Mouse (Mus musculus): ENCODE measurements around the gene Fcna. TPM values are rescaled to one million over a fixed set of nuclear protein-coding genes. Genes with fewer than 3 reads are reported as not detected.

Gene Fcna
- 1.3 and 1.6 TPM in 2 replicates for polyA plus RNA-seq (2014; fragmentation: Nextera tagmentation; extraction: Ambion mirVana)

DNA sequence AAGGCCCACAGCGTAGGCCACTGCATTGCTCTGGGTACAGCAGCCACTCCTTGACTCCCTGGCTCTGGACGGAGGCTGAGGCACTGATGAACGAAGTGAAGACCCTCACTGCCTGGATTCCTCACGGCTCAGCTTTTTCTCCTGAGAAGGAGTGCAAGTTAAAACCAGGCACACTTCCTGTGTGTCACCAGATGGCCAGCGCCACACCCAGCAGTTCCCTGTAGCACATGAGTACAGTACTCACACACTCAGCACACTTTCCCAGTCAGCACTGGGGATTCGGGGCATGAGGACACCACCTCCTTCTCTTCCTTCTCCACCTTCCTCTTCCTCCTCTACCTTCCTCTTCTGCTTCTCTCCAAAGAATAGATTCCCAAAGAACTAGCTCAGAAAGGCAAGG is at the start of gene Fcna:
Fcna (minus strand) TSS at position 220 of the 400 bp plus-strand sequence.
- H3K27me3 ChIP-seq (ENCODE audit: control insufficient read depth, insufficient read depth, low read length) = no peaks in the 10 kb centered on the region
- no peak within 1 kb of the TSS for H3K27ac ChIP-seq (ENCODE audit: low read depth, low read length)
- no peaks in the 10 kb centered on the region for H3K9me3 ChIP-seq (ENCODE audit: control insufficient read depth, low read length)
- no peaks in the 10 kb centered on the region for H3K4me1 ChIP-seq (ENCODE audit: control insufficient read depth, insufficient read depth, low read length)
- no peaks in the 10 kb centered on the region for H3K36me3 ChIP-seq (ENCODE audit: control insufficient read depth, insufficient read depth, low read length)
- H3K4me3 ChIP-seq (ENCODE audit: low read depth, low read length) = no peak within 1 kb of the TSS
- 83% methylated on average over 6 of the region's 6 CpGs for WGBS
- H3K4me2 ChIP-seq = no peak within 1 kb of the TSS
- DNase-seq (ENCODE audit: low spot score, missing footprints) = no peak
- H3K9ac ChIP-seq (ENCODE audit: low read length) = no peak within 1 kb of the TSS
- no peak for ATAC-seq (ENCODE audit: low FRiP score)

DNA sequence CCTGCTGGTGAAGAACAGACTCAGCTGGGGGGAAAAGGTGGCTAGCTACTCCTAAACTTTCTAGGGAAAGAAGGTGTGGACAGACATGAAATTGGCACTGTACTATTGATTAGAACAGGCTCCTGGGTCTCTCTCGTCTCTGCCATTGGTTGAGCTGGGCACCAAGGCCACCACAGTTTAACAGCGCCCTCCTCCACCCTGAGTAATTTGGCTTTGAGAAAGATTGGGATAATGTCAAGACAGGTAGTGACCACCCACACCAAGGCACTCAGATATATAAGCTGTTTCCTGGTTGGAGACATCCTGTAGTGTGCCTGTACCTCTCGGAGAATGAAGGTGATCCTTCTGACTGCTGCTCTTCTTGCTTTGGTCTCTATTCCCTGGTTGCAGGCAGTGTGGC is 48.7 kb upstream of the Fcna start, which contains the start of gene Lcn6:
Lcn6 (plus strand) TSS at position 301 of the 400 bp plus-strand sequence.
- ATAC-seq (ENCODE audit: low FRiP score) (no peak), DNase-seq (ENCODE audit: low spot score, missing footprints) (no peak)
- no peak within 1 kb of the TSS for H3K4me3 ChIP-seq (ENCODE audit: low read depth, low read length)
- H3K36me3 ChIP-seq (ENCODE audit: control insufficient read depth, insufficient read depth, low read length) = no peaks in the 10 kb centered on the region
- H3K27me3 ChIP-seq (ENCODE audit: control insufficient read depth, insufficient read depth, low read length) = no peaks in the 10 kb centered on the region
- WGBS = 88% methylated on average over 3 of the region's 3 CpGs
- no peak within 1 kb of the TSS for H3K27ac ChIP-seq (ENCODE audit: low read depth, low read length)
- H3K9me3 ChIP-seq (ENCODE audit: control insufficient read depth, low read length) = no peaks in the 10 kb centered on the region
- no peak within 1 kb of the TSS for H3K4me2 ChIP-seq
- no peaks in the 10 kb centered on the region for H3K4me1 ChIP-seq (ENCODE audit: control insufficient read depth, insufficient read depth, low read length)
- no peak within 1 kb of the TSS for H3K9ac ChIP-seq (ENCODE audit: low read length)

DNA sequence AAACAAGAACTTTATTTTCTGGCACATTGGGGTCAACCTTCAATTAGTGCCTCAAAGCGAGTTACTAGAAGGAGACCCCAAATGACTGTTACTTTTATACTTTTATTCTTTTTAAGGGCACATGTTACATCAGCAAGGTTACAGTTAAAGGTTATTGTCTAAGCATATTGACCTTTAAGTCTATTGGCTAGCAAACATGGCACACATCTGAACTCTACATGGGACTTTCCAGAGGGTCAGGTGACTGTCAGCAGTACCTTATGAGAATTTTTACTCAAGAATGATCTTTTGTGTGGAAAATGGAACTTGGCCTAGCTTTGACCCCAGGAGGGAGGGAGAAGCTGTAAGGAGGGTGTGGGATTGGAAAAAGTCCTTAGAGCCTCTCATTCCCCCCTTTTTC is 38.7 kb upstream of the Fcna start:
- Histone ChIP-seq H3K9ac (ENCODE audit: low read length) (no peak overlapping the region), H3K4me1 (ENCODE audit: control insufficient read depth, insufficient read depth, low read length) (no peaks in the 10 kb centered on the region), H3K27ac (ENCODE audit: low read depth, low read length) (no peak overlapping the region), H3K4me3 (ENCODE audit: low read depth, low read length) (no peak overlapping the region), H3K27me3 (ENCODE audit: control insufficient read depth, insufficient read depth, low read length) (no peaks in the 10 kb centered on the region), H3K9me3 (ENCODE audit: control insufficient read depth, low read length) (no peaks in the 10 kb centered on the region), H3K4me2 (no peak overlapping the region), H3K36me3 (ENCODE audit: control insufficient read depth, insufficient read depth, low read length) (no peaks in the 10 kb centered on the region)
- no peak for DNase-seq (ENCODE audit: low spot score, missing footprints)
- ATAC-seq (ENCODE audit: low FRiP score) = no peak
- WGBS = 77% methylated on average over 1 of the region's 1 CpGs

GRCm38 (mm10) chr2:25664125-25664524 is 36.3 kb upstream of the Fcna start:
- no peak for ATAC-seq (ENCODE audit: low FRiP score)
- no peaks in the 10 kb centered on the region for H3K9me3 ChIP-seq (ENCODE audit: control insufficient read depth, low read length)
- H3K27me3 ChIP-seq (ENCODE audit: control insufficient read depth, insufficient read depth, low read length) = no peaks in the 10 kb centered on the region
- no peak overlapping the region for H3K4me2 ChIP-seq
- WGBS = 90% methylated on average over 5 of the region's 5 CpGs
- no peak for DNase-seq (ENCODE audit: low spot score, missing footprints)
- no peaks in the 10 kb centered on the region for H3K4me1 ChIP-seq (ENCODE audit: control insufficient read depth, insufficient read depth, low read length)
- H3K9ac ChIP-seq (ENCODE audit: low read length) = no peak overlapping the region
- H3K4me3 ChIP-seq (ENCODE audit: low read depth, low read length) = no peak overlapping the region
- no peak overlapping the region for H3K27ac ChIP-seq (ENCODE audit: low read depth, low read length)
- no peaks in the 10 kb centered on the region for H3K36me3 ChIP-seq (ENCODE audit: control insufficient read depth, insufficient read depth, low read length)

- Histone ChIP-seq H3K27ac (ENCODE audit: low read depth, low read length) (no peak overlapping the region), H3K36me3 (ENCODE audit: control insufficient read depth, insufficient read depth, low read length) (no peaks in the 10 kb centered on the region), H3K9ac (ENCODE audit: low read length) (no peak overlapping the region), H3K4me2 (no peak overlapping the region), H3K27me3 (ENCODE audit: control insufficient read depth, insufficient read depth, low read length) (no peaks in the 10 kb centered on the region), H3K4me3 (ENCODE audit: low read depth, low read length) (no peak overlapping the region), H3K9me3 (ENCODE audit: control insufficient read depth, low read length) (no peaks in the 10 kb centered on the region), H3K4me1 (ENCODE audit: control insufficient read depth, insufficient read depth, low read length) (no peaks in the 10 kb centered on the region)
- 62% methylated on average over 1 of the region's 1 CpGs for WGBS
- no peak for DNase-seq (ENCODE audit: low spot score, missing footprints)
- ATAC-seq (ENCODE audit: low FRiP score) = no peak
Observed at GRCm38 (mm10) chr2:25663511-25663910, 35.7 kb upstream of the Fcna start.

DNA sequence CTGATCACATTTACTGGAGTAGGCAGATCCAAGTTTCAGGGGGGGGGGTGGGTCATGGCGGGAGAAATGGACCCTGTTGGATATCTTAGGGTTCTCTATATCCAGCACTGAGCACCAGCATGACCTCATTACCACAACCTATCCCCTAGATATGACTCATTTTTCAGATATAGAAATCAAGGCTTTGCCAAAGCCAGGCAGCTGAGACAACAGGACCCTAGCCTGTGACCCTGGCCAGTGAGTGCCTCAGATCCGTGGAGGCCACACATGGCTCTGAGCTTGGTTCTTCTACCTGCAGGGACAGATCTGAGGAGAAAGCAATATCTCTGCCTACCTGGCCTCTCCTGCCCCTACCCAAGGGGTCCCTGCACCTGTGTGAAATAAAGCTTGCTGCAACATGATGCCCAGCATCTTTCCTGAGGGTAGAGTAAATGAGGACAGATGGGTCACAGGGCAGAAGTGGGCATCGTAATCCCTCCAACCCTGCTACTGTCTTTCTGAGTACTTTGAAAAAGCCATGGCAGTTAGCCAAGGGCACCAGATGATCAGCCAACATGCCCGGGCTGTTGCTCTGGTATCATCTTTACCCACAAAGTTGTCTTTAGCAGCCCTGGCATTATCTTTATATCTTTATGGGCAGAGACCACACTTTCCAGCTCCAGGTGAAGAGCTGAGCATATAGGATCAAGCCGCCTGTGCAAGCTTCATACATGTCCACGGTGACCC is 33.6 kb upstream of the Fcna start:
- H3K9me3 ChIP-seq (ENCODE audit: control insufficient read depth, low read length) = no peaks in the 10 kb centered on the region
- no peak overlapping the region for H3K27ac ChIP-seq (ENCODE audit: low read depth, low read length)
- WGBS = 90% methylated on average over 6 of the region's 6 CpGs
- no peak overlapping the region for H3K4me2 ChIP-seq
- H3K27me3 ChIP-seq (ENCODE audit: control insufficient read depth, insufficient read depth, low read length) = no peaks in the 10 kb centered on the region
- H3K4me3 ChIP-seq (ENCODE audit: low read depth, low read length) = no peak overlapping the region
- ATAC-seq (ENCODE audit: low FRiP score) (no peak), DNase-seq (ENCODE audit: low spot score, missing footprints) (no peak)
- H3K36me3 ChIP-seq (ENCODE audit: control insufficient read depth, insufficient read depth, low read length) = no peaks in the 10 kb centered on the region
- H3K4me1 ChIP-seq (ENCODE audit: control insufficient read depth, insufficient read depth, low read length) = no peaks in the 10 kb centered on the region
- H3K9ac ChIP-seq (ENCODE audit: low read length) = no peak overlapping the region

- no peaks in the 10 kb centered on the region for H3K9me3 ChIP-seq (ENCODE audit: control insufficient read depth, low read length)
- no peak overlapping the region for H3K4me2 ChIP-seq
- no peaks in the 10 kb centered on the region for H3K36me3 ChIP-seq (ENCODE audit: control insufficient read depth, insufficient read depth, low read length)
- H3K9ac ChIP-seq (ENCODE audit: low read length) = no peak overlapping the region
- no peak overlapping the region for H3K4me3 ChIP-seq (ENCODE audit: low read depth, low read length)
- H3K27me3 ChIP-seq (ENCODE audit: control insufficient read depth, insufficient read depth, low read length) = no peaks in the 10 kb centered on the region
- no peak overlapping the region for H3K27ac ChIP-seq (ENCODE audit: low read depth, low read length)
- DNase-seq (ENCODE audit: low spot score, missing footprints) = no peak
- ATAC-seq (ENCODE audit: low FRiP score) = no peak
- no peaks in the 10 kb centered on the region for H3K4me1 ChIP-seq (ENCODE audit: control insufficient read depth, insufficient read depth, low read length)
- WGBS = 94% methylated on average over 8 of the region's 8 CpGs
Observed at GRCm38 (mm10) chr2:25660279-25660678, 32.4 kb upstream of the Fcna start.

- H3K9me3 ChIP-seq (ENCODE audit: control insufficient read depth, low read length) = no peaks in the 10 kb centered on the region
- H3K27ac ChIP-seq (ENCODE audit: low read depth, low read length) = no peak within 1 kb of the TSS
- no peak within 1 kb of the TSS for H3K4me2 ChIP-seq
- no peaks in the 10 kb centered on the region for H3K4me1 ChIP-seq (ENCODE audit: control insufficient read depth, insufficient read depth, low read length)
- ATAC-seq (ENCODE audit: low FRiP score) (no peak), DNase-seq (ENCODE audit: low spot score, missing footprints) (no peak)
- H3K4me3 ChIP-seq (ENCODE audit: low read depth, low read length) = no peak within 1 kb of the TSS
- no peaks in the 10 kb centered on the region for H3K36me3 ChIP-seq (ENCODE audit: control insufficient read depth, insufficient read depth, low read length)
- no peak within 1 kb of the TSS for H3K9ac ChIP-seq (ENCODE audit: low read length)
- no peaks in the 10 kb centered on the region for H3K27me3 ChIP-seq (ENCODE audit: control insufficient read depth, insufficient read depth, low read length)
Observed at GRCm38 (mm10) chr2:25657652-25658051, 29.8 kb upstream of the Fcna start, which contains the start of gene Lcn5. Gene Lcn5, plus strand, starts transcription at chr2:25657952.

- DNase-seq (ENCODE audit: low spot score, missing footprints) (no peak), ATAC-seq (ENCODE audit: low FRiP score) (no peak)
- H3K9ac ChIP-seq (ENCODE audit: low read length) = no peak overlapping the region
- H3K4me2 ChIP-seq = no peak overlapping the region
- no peaks in the 10 kb centered on the region for H3K27me3 ChIP-seq (ENCODE audit: control insufficient read depth, insufficient read depth, low read length)
- H3K9me3 ChIP-seq (ENCODE audit: control insufficient read depth, low read length) = no peaks in the 10 kb centered on the region
- no peak overlapping the region for H3K4me3 ChIP-seq (ENCODE audit: low read depth, low read length)
- H3K4me1 ChIP-seq (ENCODE audit: control insufficient read depth, insufficient read depth, low read length) = no peaks in the 10 kb centered on the region
- no peaks in the 10 kb centered on the region for H3K36me3 ChIP-seq (ENCODE audit: control insufficient read depth, insufficient read depth, low read length)
- WGBS = 96% methylated on average over 4 of the region's 4 CpGs
- H3K27ac ChIP-seq (ENCODE audit: low read depth, low read length) = no peak overlapping the region
Observed at GRCm38 (mm10) chr2:25657246-25657645, 29.4 kb upstream of the Fcna start.

Measured in midbrain, embryonic 11.5 days (tissue).